Mouse (Mus musculus) 416B (cell line): ENCODE measurements around the gene Ksr2.
"Not testable (repeated sequence)": the region's sequence is repeated elsewhere in the genome, so short reads cannot be mapped to it uniquely, and the experiment has no call there.

Experiments used
- DNase-seq: peaks from one replicate; pipeline ENCODE4 v3.0.0; 2011; ENCODE audit warnings: low read depth

Ksr2 gene

DNA sequence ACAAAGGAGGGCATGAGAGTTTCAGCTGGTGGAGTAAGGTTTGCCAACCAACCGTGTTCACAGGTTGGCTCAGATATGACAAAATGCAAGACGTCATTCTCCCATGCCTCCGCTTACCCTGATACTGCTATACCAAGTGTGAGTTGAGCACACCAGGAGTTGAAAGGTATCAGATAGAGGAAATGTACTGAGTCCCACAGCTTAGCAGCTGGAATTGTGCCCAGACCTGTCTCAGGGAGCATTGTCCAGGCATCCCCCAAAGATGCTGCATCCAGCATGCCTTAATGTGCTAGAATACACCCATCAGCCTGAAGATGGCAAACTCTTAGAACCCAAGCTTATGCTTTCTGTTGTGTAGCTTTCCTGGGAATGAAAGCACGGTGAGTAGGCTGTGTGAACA, 206.5 kb downstream of the Ksr2 start:
- no peak for DNase-seq

DNA sequence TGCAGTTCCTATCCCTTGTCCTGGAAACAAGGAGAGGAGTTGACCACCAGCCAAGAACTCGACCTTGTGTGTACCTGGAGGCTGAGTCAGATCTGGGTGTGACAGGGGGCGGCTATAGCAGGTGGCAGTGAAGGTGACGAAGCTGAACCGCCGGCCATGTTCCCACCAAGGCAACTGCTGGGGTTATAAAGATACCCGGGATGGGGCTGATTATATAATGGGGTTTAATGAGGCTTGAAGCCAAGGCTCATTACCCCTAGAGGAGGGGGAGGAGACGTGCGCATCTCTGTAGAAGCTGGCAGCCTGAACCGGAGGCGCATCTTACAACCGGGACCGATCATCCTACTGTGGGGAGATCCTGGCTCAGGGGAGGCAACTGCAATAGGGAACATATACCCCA, 208.4 kb downstream of the Ksr2 start:
- no peak for DNase-seq

DNA sequence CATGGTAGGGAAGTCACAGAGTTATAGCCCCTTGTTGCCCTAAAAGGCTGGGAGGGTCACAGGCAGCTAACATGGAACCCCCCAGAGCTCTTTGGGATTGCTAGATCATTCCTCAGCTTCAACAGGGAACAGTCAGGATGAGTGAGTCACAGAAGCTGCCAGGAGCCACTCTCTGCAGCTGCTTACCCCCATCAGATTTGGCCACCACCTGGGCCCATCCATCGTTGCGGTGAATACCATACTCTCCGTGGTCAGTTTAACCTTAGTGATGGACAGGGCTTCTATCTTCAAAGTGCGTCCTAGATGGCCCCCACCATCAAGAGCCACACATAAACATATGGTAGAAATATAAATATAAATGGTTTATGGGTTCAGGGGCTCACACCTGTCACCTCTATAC, 209.4 kb downstream of the Ksr2 start:
- DNase-seq = not testable (repeated sequence)

DNA sequence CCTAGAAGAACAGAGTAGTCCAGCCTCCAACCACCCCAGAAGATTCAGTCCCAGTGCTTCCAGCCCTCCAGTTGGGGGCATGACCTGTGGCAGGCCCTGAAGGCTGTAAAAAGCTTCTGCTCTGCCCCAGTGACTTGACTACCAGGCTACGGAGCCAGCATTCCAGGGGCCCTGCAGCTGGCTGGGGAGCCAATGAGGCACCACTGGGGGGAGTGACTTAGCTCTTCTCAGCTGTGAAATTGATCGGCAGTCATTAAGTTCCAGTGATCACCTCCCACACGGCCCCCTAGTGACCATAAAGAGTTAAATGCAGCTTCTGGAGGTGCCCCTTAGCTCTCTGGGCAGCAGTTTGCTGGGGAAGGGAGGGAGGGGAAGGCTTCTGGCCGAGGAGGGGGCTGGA, 213.1 kb downstream of the Ksr2 start:
- no peak for DNase-seq

DNA sequence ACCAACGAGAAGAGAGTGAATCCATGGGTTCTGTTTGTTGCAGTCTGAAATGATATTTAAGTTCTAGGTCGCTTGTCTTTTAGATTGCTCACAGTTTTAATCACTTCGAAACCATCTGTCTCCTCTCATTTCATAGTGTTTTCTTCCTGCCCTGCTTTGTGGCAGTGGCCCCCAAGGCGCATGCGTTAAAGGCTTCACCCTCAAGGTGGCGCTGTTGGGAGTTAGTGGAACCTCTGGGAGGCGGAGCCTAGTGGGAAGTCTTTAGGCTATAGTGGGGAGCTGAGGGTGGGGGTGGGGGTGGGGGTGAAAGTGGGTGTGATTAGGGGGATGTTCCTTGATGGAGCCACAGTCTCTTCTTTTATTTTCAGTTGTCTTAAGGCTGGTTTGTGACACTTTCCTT, 214.6 kb downstream of the Ksr2 start:
- DNase-seq = peak; percentile 34

DNA sequence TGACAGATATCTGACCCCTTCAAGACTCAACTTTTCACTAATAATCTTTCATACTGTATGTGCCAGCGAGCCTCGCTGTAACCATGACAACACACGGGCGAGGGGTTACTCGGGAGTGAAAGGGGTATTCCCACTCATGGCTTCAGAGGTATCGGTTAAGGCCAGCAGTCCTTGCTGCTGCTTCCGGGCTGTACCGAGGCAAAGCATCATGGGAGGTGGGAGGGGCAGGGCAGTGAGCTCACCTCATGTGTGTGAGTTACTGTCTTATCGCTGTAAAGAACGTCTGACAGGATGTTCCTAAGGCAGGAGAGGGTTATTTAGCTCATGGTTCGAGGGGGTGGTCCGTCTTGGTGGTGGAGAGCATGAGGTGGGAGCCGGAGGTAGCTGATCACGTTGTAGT, 215.8 kb downstream of the Ksr2 start:
- DNase-seq = no peak

DNA sequence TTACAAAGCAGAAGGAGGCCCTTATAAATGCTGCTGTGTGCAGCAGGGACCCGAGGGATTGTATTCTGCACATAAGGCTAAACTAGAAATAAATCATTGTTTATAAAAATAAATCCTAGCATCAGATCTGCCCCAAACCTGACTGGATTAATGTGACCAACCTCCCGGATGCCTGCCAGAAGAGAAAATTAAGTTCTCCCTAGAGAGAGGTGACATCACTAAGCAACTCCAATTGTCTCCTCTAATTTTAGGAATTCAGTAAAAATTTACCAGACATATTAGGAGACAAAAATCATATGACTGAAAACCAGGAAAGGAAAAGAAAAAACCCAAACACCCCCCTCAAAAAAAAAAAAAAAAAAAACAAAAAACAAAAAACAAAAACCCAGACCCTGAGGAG, 221.4 kb downstream of the Ksr2 start:
- DNase-seq = no peak

DNA sequence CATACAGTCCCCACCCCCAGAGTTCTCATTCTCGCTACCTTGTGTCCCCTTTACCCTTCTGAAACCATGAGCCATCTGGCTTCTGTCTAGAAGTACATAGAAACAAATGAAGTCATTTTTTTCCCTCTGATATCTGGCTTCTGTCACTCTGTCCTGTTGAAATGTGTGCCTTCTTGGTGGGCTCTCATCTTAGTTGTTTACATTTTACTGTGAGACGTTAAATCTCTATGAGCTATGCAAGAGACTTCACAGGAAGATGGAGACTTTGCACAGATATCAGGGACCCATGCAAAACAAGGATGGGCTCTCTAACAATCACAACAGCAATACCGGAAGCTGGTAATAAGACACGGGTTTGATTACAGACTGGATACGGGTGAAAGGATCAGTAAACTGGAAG, 222.0 kb downstream of the Ksr2 start:
- no peak for DNase-seq

DNA sequence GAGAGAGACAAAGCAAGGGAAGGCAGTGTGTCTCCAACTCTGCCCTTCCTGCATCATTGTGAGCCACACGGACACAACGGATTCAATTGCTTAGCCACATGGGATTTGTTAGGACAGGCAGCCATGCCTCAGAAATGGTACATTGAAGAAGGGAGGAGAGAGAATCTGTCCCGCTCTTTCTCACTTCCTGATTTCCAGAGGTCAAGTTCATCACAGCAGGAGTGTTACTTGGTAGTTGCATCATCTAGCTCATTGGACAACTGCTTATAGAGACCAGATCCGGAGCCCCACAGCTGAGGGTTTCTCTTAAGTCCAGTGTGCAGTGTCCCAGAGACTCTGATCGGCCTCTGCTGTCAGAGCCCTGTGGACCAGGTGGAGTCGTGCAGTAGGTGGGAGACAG, 227.8 kb downstream of the Ksr2 start:
- DNase-seq = peak; percentile 7

DNA sequence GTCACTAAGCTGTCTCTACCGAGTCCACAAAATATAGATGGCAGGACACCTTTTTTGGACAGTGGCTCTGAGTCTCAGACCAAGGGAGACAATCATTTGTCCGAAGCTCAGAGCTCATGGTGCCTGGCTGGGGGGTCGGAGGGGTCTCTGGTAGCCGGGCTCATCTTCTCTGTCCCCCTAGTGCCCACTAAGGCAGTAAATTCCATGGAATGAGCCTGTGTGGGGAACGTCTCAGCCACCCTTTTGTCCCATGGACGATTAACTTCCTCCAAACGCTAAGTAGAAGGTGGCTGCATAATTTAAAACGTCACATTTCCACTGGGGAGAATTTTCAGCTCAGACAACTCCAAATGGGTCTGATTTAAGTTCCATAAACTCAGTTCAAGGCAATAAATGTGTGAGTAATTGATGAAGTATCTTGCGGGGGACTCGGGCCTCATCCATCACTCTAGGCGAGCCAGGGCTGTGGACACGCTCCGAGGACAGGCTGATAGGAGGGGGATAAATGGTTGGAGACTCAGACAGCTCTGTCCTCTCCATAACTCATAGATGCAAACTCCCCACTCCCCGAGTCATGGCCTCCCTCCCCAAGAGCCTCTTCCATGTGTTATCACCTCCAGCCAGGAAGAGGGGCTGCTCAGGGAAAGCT, 237.6 kb downstream of the Ksr2 start:
- no peak for DNase-seq

DNA sequence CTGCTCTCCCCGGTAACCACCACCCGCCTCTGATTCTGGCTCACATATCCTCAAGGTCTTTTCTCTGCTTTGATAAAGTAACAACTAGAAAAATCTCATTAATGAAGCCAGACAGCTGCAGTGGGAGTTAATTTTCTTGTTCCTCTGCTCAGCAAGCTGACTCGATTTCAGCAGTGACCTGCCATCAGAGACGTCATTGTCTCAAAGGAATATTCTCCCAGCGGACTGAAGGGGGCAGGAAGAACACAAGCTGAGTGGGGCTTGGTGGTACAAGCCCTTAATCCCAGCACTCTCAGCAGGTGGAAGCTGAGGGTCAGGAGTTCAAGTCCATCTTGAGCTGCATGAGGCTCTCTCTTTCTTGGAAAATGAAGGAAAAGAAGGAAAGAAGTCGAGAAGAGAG, 244.8 kb downstream of the Ksr2 start:
- no peak for DNase-seq

DNA sequence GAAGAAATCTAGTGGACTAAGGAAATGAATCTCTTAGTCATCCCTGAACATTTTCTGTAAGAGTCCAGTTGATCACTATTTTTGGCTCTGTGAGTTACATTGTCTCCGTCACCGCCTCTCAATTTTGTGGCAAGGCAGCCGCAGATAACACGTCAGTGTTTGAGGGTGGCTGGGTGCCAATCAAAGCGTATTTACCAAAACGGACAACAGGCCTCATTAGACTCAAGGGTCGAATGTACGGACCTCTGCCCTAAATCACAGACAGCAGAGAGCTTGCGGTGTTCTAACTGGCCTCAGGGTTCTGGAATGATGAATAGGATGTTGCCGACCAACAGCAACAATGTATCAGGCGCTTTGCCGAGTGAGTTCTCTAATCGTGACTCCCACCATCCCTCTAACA, 245.8 kb downstream of the Ksr2 start:
- no peak for DNase-seq

DNA sequence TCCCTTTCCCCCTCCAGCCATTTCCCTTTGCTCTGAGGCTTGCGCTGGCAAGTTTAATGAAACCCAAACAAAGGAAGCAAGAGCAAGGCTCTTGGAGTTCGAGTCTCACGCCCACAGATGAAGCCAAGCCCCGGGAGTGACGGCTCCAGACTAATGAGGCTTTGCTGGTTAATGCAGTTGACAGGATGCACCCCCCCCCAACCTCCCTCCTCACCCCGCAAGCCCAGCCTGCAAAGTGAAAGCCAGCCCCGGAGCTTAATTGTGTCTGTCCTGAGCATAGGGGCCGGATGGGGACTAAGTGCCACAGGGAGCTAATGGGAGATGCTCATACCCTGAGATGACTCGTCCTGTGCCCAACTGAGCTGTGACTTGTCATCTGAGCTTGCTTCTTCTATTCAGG, 251.4 kb downstream of the Ksr2 start:
- DNase-seq = no peak

DNA sequence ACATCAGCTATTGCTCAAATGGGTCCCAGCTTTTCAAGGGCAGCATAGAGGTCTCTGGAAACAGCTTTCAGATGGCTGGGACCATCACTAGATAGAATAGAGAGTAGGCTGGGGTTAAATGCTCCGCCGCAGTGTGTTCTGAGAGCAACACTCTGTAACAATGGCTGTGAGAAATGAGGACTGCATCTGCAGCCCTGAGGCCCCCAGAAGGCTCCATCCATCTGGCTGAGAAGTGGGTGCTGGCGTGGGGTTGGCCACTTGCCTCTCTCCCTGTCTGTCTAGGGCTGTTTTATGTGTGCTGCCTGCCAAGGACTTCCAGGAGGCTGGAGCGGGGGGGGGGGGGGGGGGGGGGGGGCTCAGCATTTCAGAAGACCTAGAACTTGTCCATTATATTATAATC, 253.5 kb downstream of the Ksr2 start:
- no peak for DNase-seq

DNA sequence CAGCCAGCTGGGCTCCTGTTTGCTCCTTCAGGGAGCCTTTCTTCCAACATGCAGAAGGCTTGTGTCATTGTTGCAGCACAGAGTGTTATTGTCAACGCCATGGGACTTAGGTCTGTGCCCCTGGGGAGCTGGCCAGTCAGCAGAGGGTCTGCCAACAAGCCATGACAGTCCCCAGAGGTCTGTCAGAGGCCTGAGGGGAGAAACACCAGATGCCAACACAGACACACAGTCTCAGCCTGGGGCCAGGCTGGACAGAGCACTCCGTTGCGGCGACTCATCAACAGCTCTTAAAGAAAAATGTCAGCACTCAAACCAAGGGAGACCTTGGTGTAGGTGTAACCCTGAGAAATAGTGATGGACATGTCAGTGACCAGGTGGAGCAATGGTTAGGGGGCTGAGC, 255.5 kb downstream of the Ksr2 start:
- no peak for DNase-seq

DNA sequence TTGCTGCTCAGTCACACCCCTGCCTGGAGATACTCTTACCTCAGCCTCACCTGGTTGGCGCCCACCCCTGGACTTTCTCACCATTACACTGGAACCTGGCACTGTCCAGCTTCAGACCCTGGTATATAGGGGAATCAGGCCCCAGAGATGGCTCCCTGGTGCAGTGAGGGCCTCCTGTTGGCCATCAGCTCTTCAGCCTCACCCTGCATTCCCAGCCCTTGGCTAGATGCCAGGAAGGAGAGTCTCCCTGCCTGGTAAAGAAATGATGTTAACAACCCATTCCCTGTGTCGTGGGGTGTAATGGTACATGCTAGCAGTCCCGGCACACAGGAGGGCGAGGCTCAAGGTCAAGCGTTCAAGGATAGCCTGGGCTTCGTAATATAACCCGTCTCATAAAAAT, 256.0 kb downstream of the Ksr2 start:
- DNase-seq = no peak

DNA sequence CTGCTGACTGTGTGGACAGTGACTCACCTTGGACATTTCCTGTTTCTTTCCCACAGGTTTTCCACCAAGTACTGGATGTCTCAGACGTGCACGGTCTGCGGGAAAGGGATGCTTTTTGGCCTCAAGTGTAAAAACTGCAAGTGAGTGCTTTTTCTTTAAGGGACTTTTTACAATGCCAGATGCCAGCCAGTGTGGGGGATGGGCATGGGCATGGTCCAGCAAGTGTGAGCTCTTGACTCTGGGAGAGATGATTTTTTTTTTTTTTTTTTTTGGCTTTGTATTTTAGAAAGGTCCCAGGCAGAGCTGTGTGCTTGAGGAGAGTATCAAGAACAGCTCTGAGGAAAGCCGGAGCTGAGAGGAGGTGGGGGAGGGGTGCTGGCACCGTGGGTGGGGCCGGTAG, 257.6 kb downstream of the Ksr2 start:
- DNase-seq = no peak

DNA sequence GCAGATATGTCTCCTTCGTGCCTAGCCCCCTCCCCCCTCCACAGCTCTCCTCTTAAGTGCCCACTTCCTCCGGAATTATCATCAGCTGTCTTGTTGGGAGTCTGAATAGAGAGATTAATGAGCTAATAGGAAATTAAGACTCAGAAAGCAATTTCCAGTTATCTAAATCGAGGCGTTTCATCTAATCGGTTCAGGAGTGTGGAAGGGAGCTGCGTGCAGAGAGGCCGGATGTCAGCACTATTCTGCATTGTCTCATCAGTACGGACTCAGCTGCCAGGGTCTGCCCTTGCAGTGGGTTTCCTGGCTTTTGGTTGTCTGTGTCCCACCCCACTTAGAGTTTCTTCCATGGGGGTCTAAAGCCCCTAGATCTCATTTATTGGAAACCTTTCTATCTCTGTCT, 262.0 kb downstream of the Ksr2 start:
- DNase-seq = no peak

DNA sequence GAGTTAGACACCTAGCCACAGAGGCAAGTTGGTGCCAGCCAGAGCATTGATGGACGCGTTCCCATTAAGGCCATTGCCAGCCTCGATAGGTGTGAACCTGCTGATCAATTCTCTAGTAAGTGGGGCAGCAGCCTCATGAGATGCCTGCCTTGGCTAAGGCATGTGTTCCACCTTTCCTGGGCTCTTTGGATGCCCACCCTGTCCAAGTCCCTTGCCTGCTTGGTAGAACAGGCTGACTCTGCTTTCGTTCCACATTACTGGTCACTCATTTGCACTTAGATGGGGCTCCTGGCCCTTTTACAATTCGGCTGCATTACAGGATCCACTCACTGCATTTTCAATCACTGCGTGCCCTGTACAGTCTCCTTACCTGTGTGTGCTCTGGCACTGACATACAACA, 263.4 kb downstream of the Ksr2 start:
- no peak for DNase-seq

DNA sequence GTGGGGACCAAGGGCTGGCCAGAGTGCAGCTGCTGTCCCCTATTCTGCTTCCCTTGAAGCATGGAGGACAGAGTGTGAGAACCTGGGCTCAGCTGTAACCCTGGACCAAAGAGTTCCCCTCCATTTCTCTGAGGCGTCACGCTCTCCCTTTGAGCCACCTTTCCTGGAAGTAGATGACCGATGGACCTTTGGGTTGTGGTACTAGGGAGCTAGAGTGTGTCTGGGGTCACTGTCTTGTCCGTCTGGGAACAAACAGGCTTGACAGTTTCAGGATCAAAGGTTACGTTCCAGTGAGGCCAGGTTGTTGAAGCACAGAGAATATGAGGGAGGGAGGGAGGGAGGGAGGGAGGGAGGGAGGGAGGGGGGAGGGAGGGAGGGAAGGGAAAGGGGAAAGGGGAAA, 264.6 kb downstream of the Ksr2 start:
- no peak for DNase-seq

DNA sequence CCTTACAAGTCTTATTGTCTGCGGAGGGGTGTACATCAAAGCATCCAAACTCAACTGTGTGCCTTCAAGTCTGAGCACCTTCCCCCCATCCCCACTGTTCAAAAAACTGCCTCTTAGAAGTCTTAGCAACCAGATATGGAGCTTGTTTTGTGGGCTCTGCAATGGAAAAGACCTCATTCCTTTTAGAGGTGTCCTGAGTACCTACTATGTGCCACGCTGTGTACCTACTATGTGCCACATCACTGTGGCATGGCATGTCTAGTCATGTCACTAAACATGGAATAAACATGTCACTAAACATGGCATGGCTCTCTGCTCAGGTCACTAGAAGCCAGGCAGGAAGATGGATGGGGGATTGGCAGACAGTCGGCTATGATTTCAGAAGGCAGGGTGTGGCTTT, 268.4 kb downstream of the Ksr2 start:
- no peak for DNase-seq

DNA sequence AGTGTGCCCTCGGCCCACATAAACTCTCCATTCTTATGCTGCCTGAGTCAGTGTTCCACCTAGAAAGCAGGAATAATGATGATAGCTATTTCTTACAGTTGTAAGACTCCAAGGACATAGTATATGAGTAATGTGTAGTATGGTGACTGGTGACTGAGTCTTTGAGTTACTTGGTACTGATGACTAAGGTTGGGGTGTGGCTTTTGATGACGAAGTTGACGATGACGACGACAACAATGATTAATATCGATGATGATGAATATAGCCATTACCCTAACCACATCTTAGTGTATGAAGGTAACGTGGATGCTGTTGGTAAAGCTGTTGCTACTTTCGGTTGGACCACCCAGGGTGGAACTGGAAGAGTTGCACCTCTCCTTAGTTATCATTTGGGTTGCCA, 270.7 kb downstream of the Ksr2 start:
- no peak for DNase-seq

DNA sequence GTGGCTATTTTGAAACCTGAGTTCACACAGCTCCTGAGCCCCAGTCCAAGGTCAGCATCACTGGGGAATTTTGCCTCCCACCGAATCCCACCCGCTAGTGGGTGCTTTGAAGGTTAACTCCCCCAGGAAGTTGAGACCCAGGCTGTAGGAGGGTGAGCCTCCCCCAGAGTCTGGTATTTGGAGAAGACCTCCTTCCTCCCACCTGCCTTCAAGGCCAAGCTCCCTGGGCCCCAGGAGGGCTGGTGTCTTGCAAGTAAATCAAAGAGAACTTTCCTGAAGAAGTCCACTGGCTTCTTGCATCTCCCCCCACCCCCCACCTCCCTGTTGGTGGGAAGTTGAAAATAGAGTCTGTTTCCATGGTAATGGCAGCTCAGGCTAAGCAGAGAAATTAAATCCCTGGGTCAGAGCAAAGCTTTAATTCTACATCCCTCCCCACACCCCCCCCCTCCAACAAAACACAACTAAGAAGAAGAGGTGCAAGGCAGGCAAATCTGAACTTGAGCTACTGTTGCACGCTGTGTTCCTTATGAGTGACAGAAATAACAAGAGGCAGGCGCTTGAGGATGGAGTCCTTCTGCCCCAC, 274.1 kb downstream of the Ksr2 start:
- DNase-seq = no peak

DNA sequence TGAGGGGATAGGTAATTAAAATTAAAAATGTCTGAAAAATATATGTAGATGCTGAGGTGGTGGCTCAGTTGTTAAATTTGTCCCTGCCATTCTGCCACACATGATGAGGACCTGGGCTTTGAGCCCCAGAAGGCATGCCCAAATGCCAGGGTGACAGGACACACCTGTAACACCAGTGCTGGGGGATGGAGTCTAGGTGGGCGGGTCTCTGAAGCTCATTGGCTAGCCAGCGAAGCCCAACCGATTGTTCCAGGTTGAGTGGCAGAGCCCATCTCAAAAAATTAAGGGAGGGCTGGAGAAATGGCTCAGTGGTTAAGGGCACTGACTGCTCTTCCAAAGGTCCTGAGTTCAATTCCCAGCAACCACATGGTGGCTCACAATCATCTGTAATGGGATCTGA, 274.9 kb downstream of the Ksr2 start:
- DNase-seq = no peak

DNA sequence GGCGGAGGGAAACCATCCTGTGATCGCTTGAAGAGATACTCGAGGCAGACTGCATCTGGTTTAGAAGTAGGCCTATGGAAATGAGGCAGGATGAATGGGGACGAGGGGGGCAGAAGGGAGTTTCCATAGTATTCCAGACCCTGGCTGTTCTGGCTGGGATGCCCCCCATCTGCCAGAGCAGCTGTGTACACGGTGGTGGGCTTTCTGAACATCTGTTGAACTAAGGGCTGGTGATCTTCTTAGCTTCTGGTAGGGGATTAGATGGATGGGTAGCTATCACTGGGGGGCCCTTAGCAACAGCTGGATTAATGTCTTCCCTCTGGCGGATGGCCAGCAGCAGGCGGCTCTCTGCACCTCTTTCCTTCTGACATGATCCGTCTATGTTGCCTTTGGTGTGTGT, 276.0 kb downstream of the Ksr2 start:
- DNase-seq = no peak
